Mouse (Mus musculus) erythroblast, embryonic 14.5 days (primary cell): Measurements from ENCODE around the gene Spata48. TPM values are rescaled to one million over a fixed set of nuclear protein-coding genes. Genes with fewer than 3 reads are reported as not detected.

Source experiments
- H3K27me3 ChIP-seq: 2 replicates; pipeline ENCODE4 v1.6.1; 2012; ENCODE audit warnings: inconsistent platforms; ENCODE audit not compliant: control insufficient read depth
- H3K36me3 ChIP-seq: 2 replicates; pipeline ENCODE4 v1.6.1; 2012; ENCODE audit warnings: mild to moderate bottlenecking, inconsistent platforms; ENCODE audit not compliant: control insufficient read depth
- H3K4me1 ChIP-seq: 2 replicates; pipeline ENCODE4 v1.6.1; 2012; ENCODE audit warnings: inconsistent platforms; ENCODE audit not compliant: control insufficient read depth
- H3K4me3 ChIP-seq: replicated peaks from 2 replicates; pipeline ENCODE3; 2012; ENCODE audit warnings: moderate library complexity, mild to moderate bottlenecking, inconsistent platforms
- H3K9me3 ChIP-seq: 2 replicates; pipeline ENCODE4 v1.6.1; 2012; ENCODE audit warnings: low read length, inconsistent platforms, mixed read lengths; ENCODE audit not compliant: control insufficient read depth
- GATA1 ChIP-seq: IDR thresholded peaks from 2 replicates; pipeline ENCODE4 v1.6.1; 2012; ENCODE audit warnings: low read length, inconsistent platforms, mixed read lengths
- TAL1 ChIP-seq: IDR thresholded peaks from 3 replicates; pipeline ENCODE4 v1.6.1; 2012; ENCODE audit warnings: low read length, inconsistent platforms, mixed read lengths
- polyA plus RNA-seq: library from polyadenylated mRNA; stranded (reverse); fragments of >175 nt; gene quantifications from 2 replicates; pipeline ENCODE4 v1.2.3, GENCODE M21; 2012

Gene Spata48
- polyA plus RNA-seq, 1 experiment, result 0.16 TPM

GRCm38 (mm10) chr11:11506187-11506586 lies 44.3 kb downstream of the Spata48 start:
- Histone ChIP-seq H3K4me3 (no peak overlapping the region), H3K36me3 (no peaks in the 10 kb centered on the region), H3K27me3 (no peaks in the 10 kb centered on the region), H3K9me3 (no peaks in the 10 kb centered on the region), H3K4me1 (peaks cover 3% of the 10 kb centered on the region; the same call in 1 of the 2 replicates)
- TF ChIP-seq GATA1, result no peak
- TF ChIP-seq TAL1, result no peak

GRCm38 (mm10) chr11:11509413-11509812 lies 47.5 kb downstream of the Spata48 start:
- H3K36me3 ChIP-seq, result no peaks in the 10 kb centered on the region
- no peak for TF ChIP-seq TAL1
- H3K27me3 ChIP-seq, result no peaks in the 10 kb centered on the region
- H3K4me3 ChIP-seq, result no peak overlapping the region
- H3K9me3 ChIP-seq, result no peaks in the 10 kb centered on the region
- H3K4me1 ChIP-seq, result peaks cover 3% of the 10 kb centered on the region; the same call in 1 of the 2 replicates

- no peak overlapping the region for H3K4me3 ChIP-seq
- H3K4me1 ChIP-seq, result peaks cover 3% of the 10 kb centered on the region; the same call in 1 of the 2 replicates
- H3K36me3 ChIP-seq, result no peaks in the 10 kb centered on the region
- no peak for TF ChIP-seq GATA1
- H3K27me3 ChIP-seq, result no peaks in the 10 kb centered on the region
- no peaks in the 10 kb centered on the region for H3K9me3 ChIP-seq
These were observed 50.2 kb downstream of the Spata48 start for GRCm38 (mm10) chr11:11512056-11512455.

- no peak overlapping the region for H3K4me3 ChIP-seq
- H3K27me3 ChIP-seq, result no peaks in the 10 kb centered on the region
- H3K4me1 ChIP-seq, result peaks cover 8% of the 10 kb centered on the region
- H3K9me3 ChIP-seq, result no peaks in the 10 kb centered on the region
- TF ChIP-seq TAL1 (no peak), GATA1 (no peak)
- H3K36me3 ChIP-seq, result no peaks in the 10 kb centered on the region
These were observed 51.3 kb downstream of the Spata48 start for GRCm38 (mm10) chr11:11513008-11513799.

- no peaks in the 10 kb centered on the region for H3K36me3 ChIP-seq
- H3K9me3 ChIP-seq, result no peaks in the 10 kb centered on the region
- peaks cover 9% of the 10 kb centered on the region for H3K4me1 ChIP-seq
- H3K4me3 ChIP-seq, result no peak overlapping the region
- no peaks in the 10 kb centered on the region for H3K27me3 ChIP-seq
- TF ChIP-seq TAL1, result no peak
- no peak for TF ChIP-seq GATA1
These were observed 53.0 kb downstream of the Spata48 start for GRCm38 (mm10) chr11:11514920-11515319.

GRCm38 (mm10) chr11:11517781-11518435 lies 56.0 kb downstream of the Spata48 start:
- H3K27me3 ChIP-seq, result no peaks in the 10 kb centered on the region

GRCm38 (mm10) chr11:11519255-11520243 lies 57.7 kb downstream of the Spata48 start:
- H3K36me3 ChIP-seq, result no peaks in the 10 kb centered on the region
- H3K4me1 ChIP-seq, result peaks cover 21% of the 10 kb centered on the region
- H3K4me3 ChIP-seq, result no peak overlapping the region
- no peaks in the 10 kb centered on the region for H3K9me3 ChIP-seq
- no peaks in the 10 kb centered on the region for H3K27me3 ChIP-seq
- TF ChIP-seq GATA1 (no peak), TAL1 (no peak)

More at GRCm38 (mm10) chr11:11517781-11518435, 56.0 kb downstream of the Spata48 start:
- no peaks in the 10 kb centered on the region for H3K9me3 ChIP-seq
- no peak overlapping the region for H3K4me3 ChIP-seq
- no peak for TF ChIP-seq GATA1
- no peak for TF ChIP-seq TAL1
- peaks cover 19% of the 10 kb centered on the region for H3K4me1 ChIP-seq
- no peaks in the 10 kb centered on the region for H3K36me3 ChIP-seq

- Histone ChIP-seq H3K4me3 (peak overlapping the region; percentile 2), H3K4me1 (peaks cover 21% of the 10 kb centered on the region), H3K36me3 (no peaks in the 10 kb centered on the region), H3K9me3 (no peaks in the 10 kb centered on the region), H3K27me3 (no peaks in the 10 kb centered on the region)
- TF ChIP-seq TAL1 (no peak), GATA1 (no peak)
These were observed 60.1 kb downstream of the Spata48 start for GRCm38 (mm10) chr11:11521908-11522441.
